In genomic region chr9:47458721-47459418, GRCm38 (mm10) we compare ENCODE assay signal across 16 mouse cellular contexts.
DNase-seq lines count a peak whose midpoint lies in the region; ATAC-seq and TF ChIP-seq lines count a peak whose summit lies in the region.
"Had no signal": no experiment of that assay in that cellular context is flagged by ENCODE, and none has a peak within 500 bp of the region (broad histone marks: within the 10 kb centered on the region; RNA-seq: fewer than 3 reads in every experiment).

No protein-coding gene starts in this region.

- H3K4me2 ChIP-seq in heart, embryonic 11.5 days = peak overlapping the region; percentile 38

- no peak overlapping the region for H3K9ac ChIP-seq in heart, embryonic 11.5 days (ENCODE audit: low read depth, low read length)

- H3K9me3 ChIP-seq in heart, embryonic 11.5 days (replicated peaks; ENCODE audit: control insufficient read depth, low read length) = no peaks in the 10 kb centered on the region

- peak overlapping the region; percentile 67 for H3K27ac ChIP-seq in gastrocnemius, adult 2 months
- no peak overlapping the region for H3K27ac ChIP-seq in heart, embryonic 11.5 days (ENCODE audit: low read depth, low read length)
- H3K27ac ChIP-seq: left cerebral cortex, adult 2 months; macrophage had no signal

- TF ChIP-seq CTCF in gastrocnemius, adult 2 months (IDR thresholded peaks at IDR 0.05) = no peak

- DNase-seq in gastrocnemius, adult 2 months = no peak
- no peak for DNase-seq in gastrocnemius, postnatal 4 days (ENCODE audit: low spot score in 2 of 2)
- DNase-seq in embryo, embryonic 11 days = peak; percentile 29
- DNase-seq in lung, postnatal 25 days (ENCODE audit: low spot score) = peak; percentile 25
- DNase-seq in left cerebral cortex, postnatal 4 days = no peak
- no peak for DNase-seq in cerebellum, postnatal 36 days
- DNase-seq: kidney, adult 11 months; kidney, postnatal 25 days; liver; right cerebral cortex, adult 18-20 months; thymus, adult 2 months had no signal

- no peaks in the 10 kb centered on the region for H3K36me3 ChIP-seq in heart, embryonic 11.5 days (ENCODE audit: control insufficient read depth, insufficient read depth, low read length)

- peak overlapping the region; percentile 24; the same call in 1 of the 2 replicates for H3K4me3 ChIP-seq in gastrocnemius, adult 2 months
- H3K4me3 ChIP-seq in heart, embryonic 11.5 days (ENCODE audit: low read depth, low read length) = no peak overlapping the region
- H3K4me3 ChIP-seq: erythroblast, embryonic 14.5 days; left cerebral cortex, adult 2 months had no signal

- ATAC-seq in heart, embryonic 11.5 days (replicated peaks; ENCODE audit: insufficient number of reproducible peaks, low FRiP score, low TSS enrichment) = no peak
- ATAC-seq in megakaryocyte, adult 5-6 weeks (ENCODE audit: poor library complexity, severe bottlenecking) = no peak

- H3K4me1 ChIP-seq in heart, embryonic 11.5 days (ENCODE audit: control insufficient read depth, insufficient read depth, low read length) = 0 out of 2 replicates have a peak, but pooled peaks cover 2% of the 10 kb centered on the region

- WGBS in heart, embryonic 11.5 days (ENCODE audit: insufficient replicate concordance) = 34% methylated on average over 15 of the region's 15 CpGs

- peaks cover 5% of the 10 kb centered on the region; the same call in 1 of the 2 replicates for H3K27me3 ChIP-seq in heart, embryonic 11.5 days (ENCODE audit: control insufficient read depth, insufficient read depth, low read length)

- intact Hi-C loops in gastrocnemius, adult 2 months (cut with DNase I) = no loop called here
- intact Hi-C loops in left cerebral cortex, postnatal 4 days (cut with DNase I) = no loop called here

Comparison
In these comparisons a context has a peak if more than half of its experiments do, and no peak if none do; other contexts are left out.
1. DNase-seq: peak in embryo, embryonic 11 days (single experiment) and lung, postnatal 25 days (single experiment); none in gastrocnemius, adult 2 months (single experiment), gastrocnemius, postnatal 4 days (0 of 2), left cerebral cortex, postnatal 4 days (single experiment) and cerebellum, postnatal 36 days (0 of 2).